ENCODE assay signal across 15 mouse cellular contexts in the genomic region with DNA sequence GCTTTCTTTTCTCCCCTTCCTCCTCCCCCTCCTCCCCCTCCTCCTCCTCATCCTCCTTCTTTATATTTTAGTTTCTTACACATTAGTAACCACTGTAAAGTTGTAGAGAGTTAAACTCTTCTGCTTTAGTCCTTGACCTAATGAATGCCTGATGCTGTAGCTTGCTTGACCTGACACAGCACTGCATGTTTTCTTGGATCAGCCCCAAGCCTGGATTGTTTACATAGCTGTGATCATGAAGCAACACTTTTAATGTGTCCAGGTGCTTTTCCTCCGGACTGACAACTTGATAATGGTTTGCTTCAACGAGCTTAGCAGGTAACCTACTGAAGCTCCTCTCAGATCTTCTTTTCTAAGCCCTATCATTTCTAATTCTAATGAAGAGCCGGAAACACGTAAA.
"Had no signal": no experiment of that assay in that cellular context is flagged by ENCODE, and none has a peak within 500 bp of the region (broad histone marks: within the 10 kb centered on the region; RNA-seq: fewer than 3 reads in every experiment).

No protein-coding gene starts in this region.

- H3K27ac ChIP-seq: limb, embryonic 15.5 days; liver, embryonic 15.5 days; lung, embryonic 15.5 days; macrophage; midbrain, embryonic 12.5 days; neural tube, embryonic 15.5 days had no signal

- H3K9ac ChIP-seq: limb, embryonic 15.5 days; liver, embryonic 15.5 days; lung, embryonic 15.5 days; midbrain, embryonic 12.5 days; neural tube, embryonic 15.5 days had no signal

- H3K9me3 ChIP-seq: limb, embryonic 15.5 days; liver, embryonic 15.5 days; lung, embryonic 15.5 days; megakaryocyte, embryonic 14.5 days; midbrain, embryonic 12.5 days; neural tube, embryonic 15.5 days had no signal

- H3K36me3 ChIP-seq: limb, embryonic 15.5 days; liver, embryonic 15.5 days; lung, embryonic 15.5 days; midbrain, embryonic 12.5 days; neural tube, embryonic 15.5 days had no signal

- H3K4me1 ChIP-seq: limb, embryonic 15.5 days; liver, embryonic 15.5 days; lung, embryonic 15.5 days; megakaryocyte, embryonic 14.5 days; midbrain, embryonic 12.5 days; neural tube, embryonic 15.5 days had no signal

- H3K4me3 ChIP-seq: limb, embryonic 15.5 days; liver, embryonic 15.5 days; lung, embryonic 15.5 days; megakaryocyte, embryonic 14.5 days; midbrain, embryonic 12.5 days; myocyte; neural tube, embryonic 15.5 days had no signal

- H3K4me2 ChIP-seq: limb, embryonic 15.5 days; liver, embryonic 15.5 days; lung, embryonic 15.5 days; midbrain, embryonic 12.5 days; neural tube, embryonic 15.5 days had no signal

- DNase-seq: kidney, postnatal 10 days; lung, postnatal 14 days; right cerebral cortex, adult 18-20 months; right cerebral cortex, postnatal 25 days; thymus, postnatal 36 days had no signal

- ATAC-seq: intestine, embryonic 16.5 days; midbrain, embryonic 16.5 days had no signal

- H3K27me3 ChIP-seq: limb, embryonic 15.5 days; liver, embryonic 15.5 days; lung, embryonic 15.5 days; megakaryocyte, embryonic 14.5 days; midbrain, embryonic 12.5 days; neural tube, embryonic 15.5 days had no signal
